Mouse (Mus musculus) heart, embryonic 13.5 days (tissue): ENCODE data around the gene Plac1. TPM values are rescaled to one million over a fixed set of nuclear protein-coding genes. Genes with fewer than 3 reads are reported as not detected.
A peak's percentile ranks its signal among the peaks of the same experiment; 100 is the strongest.

ENCODE experiments used
- ATAC-seq: fragments of 200-750 bp; cut with Nextera tagmentation; 2 replicates; pipeline ENCODE4 v1.8.0; 2017; ENCODE audit warnings: moderate TSS enrichment; ENCODE audit not compliant: insufficient number of reproducible peaks, low FRiP score, low TSS enrichment; ENCODE audit errors: extremely low read depth
- H3K27ac ChIP-seq: fragments of 300-500 bp; sonication (generic); replicated peaks from 2 replicates; pipeline ENCODE4 v1.5.1; 2015; ENCODE audit warnings: moderate library complexity, mild to moderate bottlenecking, inconsistent platforms
- H3K27me3 ChIP-seq: fragments of 300-500 bp; sonication (generic); replicated peaks from 2 replicates; pipeline ENCODE4 v1.6.1; 2015; ENCODE audit warnings: mild to moderate bottlenecking, inconsistent platforms
- H3K36me3 ChIP-seq: fragments of 300-500 bp; sonication (generic); 2 replicates; pipeline ENCODE4 v1.6.1; 2015; ENCODE audit warnings: mild to moderate bottlenecking, inconsistent platforms
- H3K4me1 ChIP-seq: fragments of 300-500 bp; sonication (generic); 2 replicates; pipeline ENCODE4 v1.6.1; 2015; ENCODE audit warnings: inconsistent platforms
- H3K4me2 ChIP-seq: fragments of 300-500 bp; sonication (generic); 2 replicates; pipeline ENCODE4 v1.6.1; 2015; ENCODE audit warnings: inconsistent platforms, mild to moderate bottlenecking, moderate library complexity
- H3K4me3 ChIP-seq: fragments of 300-500 bp; sonication (generic); 2 replicates; pipeline ENCODE4 v1.5.1; 2015; ENCODE audit warnings: moderate library complexity, mild to moderate bottlenecking, inconsistent platforms
- H3K9ac ChIP-seq: fragments of 300-500 bp; sonication (generic); 2 replicates; pipeline ENCODE4 v1.6.1; 2015; ENCODE audit warnings: inconsistent platforms, mild to moderate bottlenecking, moderate library complexity
- H3K9me3 ChIP-seq: fragments of 300-500 bp; sonication (generic); 2 replicates; pipeline ENCODE4 v1.6.1; 2016; ENCODE audit warnings: inconsistent platforms
- WGBS: fragments of 180-500 bp; shearing (Covaris S2); methylation state at CpG from one replicate; pipeline ENCODE4 v1.1.7; 2015; ENCODE audit warnings: mixed read lengths; 5-methylcytosine and 5-hydroxymethylcytosine counted together
- polyA plus RNA-seq: library from polyadenylated mRNA; unstranded; fragments of >200 nt; fragmentation: Nextera tagmentation; extraction: Ambion mirVana; gene quantifications from 2 replicates; pipeline ENCODE4 v1.2.1, GENCODE M21; 2015

Plac1 gene
- polyA plus RNA-seq, 1 experiment from 2014 or later, result 7.6 TPM

DNA sequence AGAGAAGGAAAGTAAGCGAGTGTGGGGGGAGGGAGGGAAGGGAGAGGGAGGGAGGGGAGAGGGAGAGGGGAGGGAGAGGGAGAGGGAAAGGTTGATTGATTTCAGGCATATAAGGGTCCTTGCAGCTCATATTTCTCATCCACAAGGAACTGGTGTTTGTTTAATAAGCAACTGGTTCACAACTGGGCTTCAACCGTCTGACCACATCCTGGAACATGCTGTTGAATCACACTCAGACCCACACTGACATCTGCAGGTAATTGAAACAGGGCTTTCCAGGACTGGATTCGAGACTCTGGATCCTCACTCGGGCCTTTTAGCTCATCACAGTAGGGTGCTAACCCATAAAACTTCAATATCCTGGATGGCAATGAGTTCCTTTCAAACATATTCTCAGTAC, 6.2 kb downstream of the Plac1 start:
- 40% methylated on average over 4 of the region's 4 CpGs for WGBS
- Histone ChIP-seq H3K4me2 (no peak overlapping the region), H3K9me3 (no peaks in the 10 kb centered on the region), H3K9ac (no peak overlapping the region), H3K4me3 (no peak overlapping the region), H3K36me3 (no peaks in the 10 kb centered on the region), H3K27me3 (no peaks in the 10 kb centered on the region), H3K27ac (peak overlapping the region; percentile 50; the same call in 1 of the 2 replicates), H3K4me1 (peaks cover 12% of the 10 kb centered on the region; the same call in 1 of the 2 replicates)
- no peak for ATAC-seq

DNA sequence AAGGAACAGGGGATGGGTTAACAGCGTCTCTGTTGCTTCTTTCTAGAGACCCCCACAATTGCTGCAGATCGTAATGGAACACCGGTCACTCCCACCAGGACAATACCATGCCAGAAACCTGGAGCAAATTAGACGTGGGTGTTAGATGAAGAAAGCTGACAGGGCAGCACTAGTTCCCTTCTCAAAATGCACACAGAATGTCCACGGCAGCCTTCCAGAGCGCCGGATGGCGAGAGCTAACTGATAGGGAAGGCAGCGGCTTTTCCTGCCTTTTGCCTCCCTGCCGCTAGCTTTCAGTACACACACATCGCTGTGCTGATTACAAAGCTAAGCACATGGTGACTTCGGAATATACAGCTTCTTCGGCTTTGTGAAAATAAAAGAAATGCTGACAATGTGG, 7.9 kb downstream of the Plac1 start:
- H3K4me3 ChIP-seq, result peak overlapping the region; percentile 33
- H3K4me2 ChIP-seq, result peak overlapping the region; percentile 66
- H3K27ac ChIP-seq, result peak overlapping the region; percentile 89
- 19% methylated on average over 13 of the region's 13 CpGs for WGBS
- peaks cover 12% of the 10 kb centered on the region; the same call in 1 of the 2 replicates for H3K4me1 ChIP-seq
- no peaks in the 10 kb centered on the region for H3K27me3 ChIP-seq
- no peak for ATAC-seq
- H3K36me3 ChIP-seq, result no peaks in the 10 kb centered on the region
- no peaks in the 10 kb centered on the region for H3K9me3 ChIP-seq
- H3K9ac ChIP-seq, result peak overlapping the region; percentile 71

DNA sequence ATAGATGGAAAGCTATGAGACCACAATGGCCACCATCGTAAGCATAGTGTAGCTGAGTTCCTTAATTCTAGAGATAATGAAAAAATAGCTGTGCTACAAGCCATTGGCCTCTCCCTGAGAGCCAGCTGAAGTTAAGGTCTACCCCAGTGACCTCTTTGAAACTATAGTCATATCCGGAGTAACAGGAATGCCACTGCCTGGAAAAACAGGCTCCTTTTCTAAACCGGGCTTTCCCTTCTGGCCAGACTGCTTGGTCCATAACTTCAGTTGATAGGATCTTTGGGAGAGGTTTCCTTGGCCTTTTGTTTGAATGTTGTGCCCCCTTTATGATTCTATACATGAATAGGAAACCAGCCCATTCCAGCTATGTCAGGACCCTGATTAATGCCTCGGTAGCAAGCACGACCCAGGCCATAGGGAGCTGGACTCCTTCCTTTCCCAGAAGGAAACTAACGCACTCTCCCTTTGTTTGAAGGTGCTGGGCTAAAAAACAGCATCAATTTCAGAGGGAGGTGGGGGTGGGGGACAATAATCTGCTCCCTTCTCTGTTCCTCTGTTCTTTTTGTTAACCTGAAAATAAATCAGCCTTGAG, 15.5 kb downstream of the Plac1 start:
- WGBS, result 53% methylated on average over 6 of the region's 6 CpGs
- Histone ChIP-seq H3K4me1 (peaks cover 7% of the 10 kb centered on the region; the same call in 1 of the 2 replicates), H3K4me3 (no peak overlapping the region), H3K4me2 (no peak overlapping the region), H3K9ac (no peak overlapping the region), H3K27ac (peak overlapping the region; percentile 34), H3K27me3 (no peaks in the 10 kb centered on the region), H3K9me3 (no peaks in the 10 kb centered on the region), H3K36me3 (no peaks in the 10 kb centered on the region)
- ATAC-seq, result no peak

DNA sequence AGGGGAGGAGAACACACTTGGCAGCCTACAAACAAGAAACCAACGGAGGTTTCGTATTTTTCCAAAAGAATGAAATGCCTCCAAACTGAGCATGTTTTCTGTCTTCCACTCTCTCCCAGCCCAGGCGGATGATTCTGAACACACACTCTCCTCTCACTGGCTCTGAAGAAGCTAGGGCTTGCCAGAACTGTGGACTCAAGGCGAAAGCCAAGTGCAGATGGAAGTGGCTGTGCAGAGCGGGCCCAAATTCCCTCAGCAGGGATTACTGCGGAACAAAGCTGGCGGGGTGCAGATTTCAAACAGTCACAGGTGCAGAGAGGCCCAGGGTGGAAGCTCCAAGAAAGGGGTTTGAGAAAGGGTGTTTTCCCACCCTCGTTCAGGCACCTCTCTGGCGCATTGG, 19.1 kb downstream of the Plac1 start:
- Histone ChIP-seq H3K4me1 (peaks cover 7% of the 10 kb centered on the region; the same call in 1 of the 2 replicates), H3K4me2 (no peak overlapping the region), H3K4me3 (no peak overlapping the region), H3K27me3 (no peaks in the 10 kb centered on the region), H3K9ac (no peak overlapping the region), H3K27ac (no peak overlapping the region), H3K36me3 (no peaks in the 10 kb centered on the region), H3K9me3 (no peaks in the 10 kb centered on the region)
- ATAC-seq, result no peak
- WGBS, result 80% methylated on average over 9 of the region's 9 CpGs

DNA sequence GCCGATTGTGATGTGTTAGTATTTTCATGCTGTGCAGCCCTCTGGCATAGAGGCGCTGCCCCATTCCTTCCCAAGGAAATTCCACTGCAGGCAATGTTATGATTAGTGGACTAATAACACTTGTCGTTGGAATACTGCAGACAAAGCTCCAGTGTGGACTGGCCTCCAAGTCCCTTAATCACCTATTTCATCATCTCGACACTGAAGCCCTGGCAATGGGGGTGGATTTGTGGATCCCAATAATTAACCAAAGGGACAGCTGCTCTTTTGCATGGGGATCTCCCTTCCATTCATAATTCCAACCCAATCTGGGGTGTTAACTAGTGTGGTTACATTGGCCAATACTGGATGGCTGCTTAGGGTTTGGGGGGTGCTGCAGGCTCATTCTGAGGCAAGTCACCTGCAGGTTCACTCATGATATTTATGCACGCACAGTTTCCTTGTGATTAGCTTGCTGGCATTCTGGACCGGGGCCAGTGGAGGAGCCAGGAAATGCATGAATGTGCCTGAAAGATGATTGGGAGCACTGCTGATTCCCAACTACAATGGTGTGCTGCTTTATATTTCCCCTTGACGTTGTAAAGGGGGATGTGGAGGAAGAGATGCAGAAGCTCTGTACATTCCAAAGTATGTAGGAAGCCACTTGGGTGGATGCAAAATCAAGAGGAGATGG, 25.2 kb downstream of the Plac1 start:
- 48% methylated on average over 7 of the region's 7 CpGs for WGBS
- Histone ChIP-seq H3K9ac (no peak overlapping the region), H3K27ac (peak overlapping the region; percentile 61), H3K4me1 (peaks cover 47% of the 10 kb centered on the region), H3K27me3 (no peaks in the 10 kb centered on the region), H3K4me2 (no peak overlapping the region), H3K9me3 (no peaks in the 10 kb centered on the region), H3K36me3 (no peaks in the 10 kb centered on the region), H3K4me3 (no peak overlapping the region)
- no peak for ATAC-seq

DNA sequence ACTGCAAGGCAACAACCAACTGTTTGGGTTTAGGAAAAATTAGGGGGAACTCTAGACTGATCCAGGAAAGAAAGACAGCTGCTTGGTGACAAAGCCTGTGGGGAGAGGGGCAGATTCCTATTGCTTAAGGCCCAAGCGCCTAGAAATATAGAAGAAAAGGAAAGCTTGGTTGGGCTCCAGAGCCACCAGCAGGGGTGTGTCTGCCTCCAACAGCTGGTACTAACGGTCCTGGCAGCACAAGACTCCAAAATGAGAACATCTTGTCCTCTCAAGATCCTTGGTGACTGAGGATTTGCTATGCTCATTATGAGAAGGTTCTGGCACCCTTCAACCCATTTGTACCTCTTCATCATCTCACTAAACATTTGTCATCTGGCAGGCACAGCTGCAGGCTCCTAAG, 26.1 kb downstream of the Plac1 start:
- 63% methylated on average over 2 of the region's 2 CpGs for WGBS
- Histone ChIP-seq H3K9ac (no peak overlapping the region), H3K4me2 (no peak overlapping the region), H3K4me1 (peaks cover 56% of the 10 kb centered on the region), H3K9me3 (no peaks in the 10 kb centered on the region), H3K27ac (peak overlapping the region; percentile 61; the same call in 1 of the 2 replicates), H3K27me3 (no peaks in the 10 kb centered on the region), H3K4me3 (no peak overlapping the region), H3K36me3 (no peaks in the 10 kb centered on the region)
- no peak for ATAC-seq

DNA sequence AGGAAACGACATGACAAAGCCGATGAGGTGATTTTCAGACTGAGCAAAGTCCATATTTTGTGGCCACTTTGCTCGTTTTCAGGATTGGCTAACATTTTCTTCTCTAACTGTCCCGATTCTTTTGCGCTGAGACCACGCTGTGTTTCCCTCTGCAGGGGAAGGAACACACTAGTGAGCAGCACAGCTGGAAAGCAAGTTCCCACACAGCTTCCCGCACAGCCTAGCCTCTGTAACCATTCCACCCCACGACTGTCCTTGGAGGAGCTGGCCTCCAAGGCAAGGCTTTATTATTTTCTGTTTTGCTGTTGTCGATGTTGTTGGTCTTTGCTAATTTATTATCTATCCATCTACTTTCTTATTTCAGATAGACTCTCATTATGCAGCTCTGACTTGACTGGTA, 27.4 kb downstream of the Plac1 start:
- Histone ChIP-seq H3K4me2 (no peak overlapping the region), H3K4me1 (peaks cover 63% of the 10 kb centered on the region), H3K27me3 (no peaks in the 10 kb centered on the region), H3K27ac (peak overlapping the region; percentile 89), H3K4me3 (no peak overlapping the region), H3K9me3 (no peaks in the 10 kb centered on the region), H3K9ac (no peak overlapping the region), H3K36me3 (no peaks in the 10 kb centered on the region)
- no peak for ATAC-seq
- WGBS, result 52% methylated on average over 9 of the region's 9 CpGs

DNA sequence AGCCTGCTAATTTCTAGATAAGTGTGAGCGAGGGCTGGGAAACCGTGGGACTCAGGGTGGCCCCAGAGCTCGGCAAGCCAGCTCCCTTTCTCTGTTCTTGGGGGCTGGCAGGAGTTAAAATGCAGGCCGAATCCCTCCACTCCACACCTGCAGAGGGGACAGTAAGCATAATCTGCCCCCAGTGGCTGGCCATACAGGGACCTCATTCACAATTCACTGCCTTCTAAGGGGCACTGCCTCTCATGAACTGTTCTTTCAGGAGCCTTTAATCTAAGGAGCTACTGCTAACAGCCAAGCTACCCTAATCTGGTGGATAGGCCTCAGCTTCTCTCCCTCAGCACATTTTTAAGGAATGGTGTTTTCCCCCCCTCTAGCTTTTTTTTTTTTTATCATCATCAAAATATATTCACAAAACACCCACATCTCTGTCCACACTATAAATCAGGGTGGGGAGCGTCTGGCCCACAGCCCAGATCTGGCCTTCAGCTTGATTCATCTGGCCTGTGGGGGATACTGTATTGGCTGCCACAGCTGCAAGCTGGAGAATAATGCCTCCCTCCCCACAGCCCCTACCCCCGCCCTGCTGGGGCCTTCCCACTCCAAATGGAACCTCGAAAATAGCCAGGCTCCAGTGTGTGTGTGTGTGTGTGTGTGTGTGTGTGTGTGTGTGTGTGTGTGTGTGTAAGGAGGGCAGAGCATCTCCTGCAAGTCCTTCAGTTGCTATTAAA, 28.0 kb downstream of the Plac1 start:
- Histone ChIP-seq H3K36me3 (no peaks in the 10 kb centered on the region), H3K9me3 (no peaks in the 10 kb centered on the region), H3K4me3 (no peak overlapping the region), H3K9ac (peak overlapping the region; percentile 37; the same call in 1 of the 2 replicates), H3K27me3 (no peaks in the 10 kb centered on the region), H3K27ac (peak overlapping the region; percentile 89), H3K4me1 (peaks cover 63% of the 10 kb centered on the region), H3K4me2 (no peak overlapping the region)
- peak; percentile 42 for ATAC-seq
- WGBS, result 33% methylated on average over 6 of the region's 7 CpGs

DNA sequence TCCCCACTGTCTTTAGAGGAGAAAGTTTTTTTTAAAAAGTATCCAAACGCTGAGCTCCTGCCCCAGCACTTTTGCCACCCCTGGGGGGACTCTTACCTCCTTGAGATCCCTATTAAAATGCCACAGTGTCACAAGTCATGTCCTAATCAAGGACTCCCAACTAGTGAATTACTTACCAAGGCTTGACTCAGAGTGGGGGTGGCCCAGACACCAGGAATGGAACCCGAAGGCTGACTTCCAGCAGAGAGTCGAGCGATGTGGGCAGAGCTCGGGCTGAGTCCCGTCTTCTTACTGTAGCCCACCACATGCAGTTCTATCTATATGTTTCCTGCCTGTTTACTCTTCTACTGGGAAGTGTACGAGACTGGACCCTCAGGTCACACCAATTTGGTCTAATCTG, 30.5 kb downstream of the Plac1 start:
- H3K9ac ChIP-seq, result peak overlapping the region; percentile 50
- H3K27me3 ChIP-seq, result no peaks in the 10 kb centered on the region
- no peak overlapping the region for H3K4me3 ChIP-seq
- peak overlapping the region; percentile 89 for H3K27ac ChIP-seq
- WGBS, result 56% methylated on average over 7 of the region's 7 CpGs
- no peak overlapping the region for H3K4me2 ChIP-seq
- H3K9me3 ChIP-seq, result no peaks in the 10 kb centered on the region
- H3K4me1 ChIP-seq, result peaks cover 58% of the 10 kb centered on the region
- H3K36me3 ChIP-seq, result no peaks in the 10 kb centered on the region
- no peak for ATAC-seq

DNA sequence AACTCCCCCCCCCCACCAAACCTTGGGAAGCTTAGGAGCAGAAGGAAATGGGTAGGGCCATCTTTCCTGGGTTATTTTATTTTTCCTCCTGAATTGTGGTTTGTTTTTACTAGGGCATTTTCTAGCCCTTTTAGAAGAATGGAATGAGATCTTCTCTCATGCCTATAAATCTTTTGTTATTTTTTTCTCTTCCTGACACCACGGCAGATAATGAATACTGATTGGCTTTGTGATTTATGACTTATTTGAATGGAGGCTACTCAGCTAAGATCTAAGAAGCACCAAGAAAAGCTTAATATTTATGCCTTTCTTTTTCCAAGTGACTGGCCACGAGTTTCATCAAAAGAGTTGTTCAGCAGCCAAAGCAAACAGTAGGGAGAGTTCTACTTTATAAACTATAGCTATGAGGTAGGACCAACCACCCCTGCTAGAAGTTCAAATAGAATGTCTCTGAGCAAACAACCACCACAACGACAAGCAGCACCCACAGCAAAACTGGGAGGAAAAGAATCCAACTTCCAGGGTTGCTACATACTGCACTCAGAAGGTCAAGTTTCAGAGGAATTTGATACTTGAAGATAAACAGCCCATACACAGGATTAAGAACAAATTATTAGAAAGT, 35.1 kb downstream of the Plac1 start:
- Histone ChIP-seq H3K9ac (no peak overlapping the region), H3K27ac (peak overlapping the region; percentile 48)
- ATAC-seq, result no peak

DNA sequence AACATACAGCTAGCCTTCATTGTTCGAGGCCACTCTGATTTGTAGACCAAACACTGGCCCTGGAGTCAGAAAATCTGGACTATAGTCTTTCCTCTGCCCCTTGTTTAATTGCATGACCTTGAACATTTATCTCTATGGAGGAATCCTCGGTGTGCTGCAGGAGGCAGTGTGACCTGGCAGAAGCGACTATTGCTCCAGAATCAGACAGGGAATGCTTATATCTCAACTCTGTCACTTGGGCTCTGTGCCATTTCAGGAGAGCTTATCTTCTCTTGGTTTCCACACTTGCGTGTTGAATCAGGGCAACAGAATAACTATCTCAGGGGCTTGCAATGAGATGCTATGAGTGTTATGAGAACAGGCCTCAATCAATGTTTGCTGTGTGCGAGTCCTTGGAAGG, 38.3 kb downstream of the Plac1 start:
- no peaks in the 10 kb centered on the region for H3K9me3 ChIP-seq
- H3K36me3 ChIP-seq, result no peaks in the 10 kb centered on the region
- H3K4me3 ChIP-seq, result no peak overlapping the region
- no peak overlapping the region for H3K9ac ChIP-seq
- H3K4me1 ChIP-seq, result peaks cover 34% of the 10 kb centered on the region
- H3K4me2 ChIP-seq, result no peak overlapping the region
- 23% methylated on average over 5 of the region's 5 CpGs for WGBS
- H3K27ac ChIP-seq, result peak overlapping the region; percentile 73
- no peaks in the 10 kb centered on the region for H3K27me3 ChIP-seq
- ATAC-seq, result no peak

More for the DNA sequence above, 35.1 kb downstream of the Plac1 start:
- no peaks in the 10 kb centered on the region for H3K27me3 ChIP-seq
- H3K9me3 ChIP-seq, result no peaks in the 10 kb centered on the region
- H3K4me2 ChIP-seq, result no peak overlapping the region
- H3K36me3 ChIP-seq, result no peaks in the 10 kb centered on the region
- WGBS, result 43% methylated on average over 3 of the region's 3 CpGs
- peaks cover 37% of the 10 kb centered on the region for H3K4me1 ChIP-seq
- H3K4me3 ChIP-seq, result no peak overlapping the region
